Mouse (Mus musculus) myocyte (in vitro differentiated cells): ENCODE results near the gene Rimkla.

ENCODE experiments used
- CEBPB ChIP-seq: IDR thresholded peaks from 2 replicates; pipeline ENCODE4 v1.6.1; 2011; ENCODE audit warnings: mild to moderate bottlenecking, moderate library complexity; ENCODE audit not compliant: poor library complexity, insufficient read depth, severe bottlenecking
- E2F4 ChIP-seq: IDR thresholded peaks from one replicate; pipeline ENCODE4 v1.6.1; 2011; ENCODE audit warnings: mild to moderate bottlenecking, control low read depth, moderate library complexity; ENCODE audit not compliant: insufficient read depth
- MAX ChIP-seq: IDR thresholded peaks from one replicate; pipeline ENCODE4 v1.6.1; 2011; ENCODE audit warnings: low read depth, mild to moderate bottlenecking, control low read depth
- MYOG ChIP-seq, 3 experiments: IDR thresholded peaks; one replicate each; pipeline ENCODE4 v1.6.1; 2011; ENCODE audit warnings: control low read depth in 2 of 3, low read depth in 2 of 3, mild to moderate bottlenecking in 2 of 3; ENCODE audit not compliant: insufficient read length in 2 of 3, control insufficient read depth in 1 of 3, insufficient read depth in 1 of 3
- POLR2A ChIP-seq: IDR thresholded peaks from one replicate; pipeline ENCODE4 v1.6.1; 2011; ENCODE audit warnings: low read depth, mild to moderate bottlenecking, control low read depth, moderate library complexity; ENCODE audit not compliant: insufficient read length
- POLR2AphosphoS2 ChIP-seq: IDR thresholded peaks from one replicate; pipeline ENCODE4 v1.6.1; 2011; ENCODE audit warnings: low read depth, control low read depth; ENCODE audit not compliant: insufficient read length
- REST ChIP-seq: IDR thresholded peaks from one replicate; pipeline ENCODE4 v1.6.1; 2011; ENCODE audit warnings: mild to moderate bottlenecking, control low read depth, moderate library complexity; ENCODE audit not compliant: insufficient read depth, insufficient read length
- TCF12 ChIP-seq: IDR thresholded peaks from one replicate; pipeline ENCODE4 v1.6.1; 2011; ENCODE audit warnings: mild to moderate bottlenecking, control low read depth; ENCODE audit not compliant: poor library complexity, insufficient read depth, severe bottlenecking
- TCF3 ChIP-seq: IDR thresholded peaks from one replicate; pipeline ENCODE4 v1.6.1; 2011; ENCODE audit warnings: low read depth, control low read depth; ENCODE audit not compliant: insufficient read length
- USF1 ChIP-seq: IDR thresholded peaks from one replicate; pipeline ENCODE4 v1.6.1; 2011; ENCODE audit warnings: low read depth, mild to moderate bottlenecking, control low read depth, moderate library complexity

DNA sequence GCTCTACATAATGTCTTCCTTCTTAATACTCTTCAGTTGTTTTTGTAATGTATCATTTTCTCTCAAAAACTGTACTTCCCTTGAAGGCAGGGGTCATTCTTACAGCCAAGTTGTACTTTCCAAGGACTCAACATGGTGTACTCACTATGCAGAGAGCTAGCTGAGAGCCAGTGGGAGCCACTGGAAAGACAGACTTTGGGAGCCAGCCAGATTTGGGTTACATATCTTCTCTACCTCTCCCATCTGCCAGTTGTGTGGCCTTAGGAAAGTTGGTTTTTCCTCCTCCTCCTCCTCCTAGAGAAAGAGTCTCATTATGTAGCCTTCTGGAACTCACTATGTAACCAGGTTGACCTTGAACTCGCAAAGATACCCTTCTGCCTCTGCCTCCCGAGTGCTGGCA, 32.0 kb upstream of the Rimkla start:
- TF ChIP-seq POLR2A (no peak), POLR2AphosphoS2 (no peak), CEBPB (no peak), TCF3 (no peak), MAX (no peak), TCF12 (no peak), USF1 (no peak), E2F4 (no peak), MYOG (IDR thresholded peaks at IDR 0.05; ENCODE audit: control insufficient read depth in 1 of 3, insufficient read depth in 1 of 3, insufficient read length in 2 of 3, low read depth in 2 of 3) (no peak), REST (no peak)
